Mouse (Mus musculus) embryonic facial prominence, embryonic 10.5 days (tissue): ENCODE results near the gene Nr2c2ap. TPM values are rescaled to one million over a fixed set of nuclear protein-coding genes. Genes with fewer than 3 reads are reported as not detected.

ENCODE experiments used
- DNase-seq: peaks from one replicate; pipeline ENCODE4 v3.0.0-alpha.2; 2017; ENCODE audit warnings: low spot score
- H3K27ac ChIP-seq: fragments of 300-500 bp; sonication (generic); replicated peaks from 2 replicates; pipeline ENCODE4 v1.5.1; 2016; ENCODE audit warnings: mild to moderate bottlenecking
- H3K27me3 ChIP-seq: fragments of 300-500 bp; sonication (generic); replicated peaks from 2 replicates; pipeline ENCODE4 v1.6.1; 2016; ENCODE audit warnings: low read depth, mild to moderate bottlenecking; ENCODE audit not compliant: poor library complexity, severe bottlenecking
- H3K36me3 ChIP-seq: fragments of 300-500 bp; sonication (generic); replicated peaks from 2 replicates; pipeline ENCODE4 v1.6.1; 2016; ENCODE audit warnings: mild to moderate bottlenecking, moderate library complexity
- H3K4me1 ChIP-seq: fragments of 300-500 bp; sonication (generic); 2 replicates; pipeline ENCODE4 v1.6.1; 2016
- H3K4me3 ChIP-seq: fragments of 300-500 bp; sonication (generic); 2 replicates; pipeline ENCODE4 v1.5.1; 2016; ENCODE audit warnings: mild to moderate bottlenecking, moderate library complexity
- H3K9me3 ChIP-seq: fragments of 300-500 bp; sonication (generic); 2 replicates; pipeline ENCODE4 v1.6.1; 2016; ENCODE audit warnings: mild to moderate bottlenecking
- WGBS: fragments of 180-500 bp; shearing (Covaris S2); methylation state at CpG from one replicate; pipeline ENCODE4 v1.1.7; 2016; 5-methylcytosine and 5-hydroxymethylcytosine counted together
- microRNA-seq: library from miRNA; unstranded; fragments of <30 nt; microRNA quantifications from one replicate; pipeline ENCODE4, GENCODE M21; 2017
- polyA plus RNA-seq: library from polyadenylated mRNA; unstranded; fragments of >200 nt; fragmentation: Nextera tagmentation; extraction: Ambion mirVana; gene quantifications from 2 replicates; pipeline ENCODE4 v1.2.1, GENCODE M21; 2016

Gene Nr2c2ap
- polyA plus RNA-seq, 1 experiment from 2014 or later = 32.0 TPM

- no peak overlapping the region; the same call in 1 of the 2 replicates for H3K4me3 ChIP-seq
Observed at GRCm38 (mm10) chr8:70174079-70174478, 42.9 kb downstream of the Nr2c2ap start.

GRCm38 (mm10) chr8:70178231-70178630 lies 47.1 kb downstream of the Nr2c2ap start:
- H3K36me3 ChIP-seq = peaks cover 75% of the 10 kb centered on the region
- DNase-seq = no peak
- WGBS = 91% methylated on average over 2 of the region's 2 CpGs

More at GRCm38 (mm10) chr8:70174079-70174478, 42.9 kb downstream of the Nr2c2ap start:
- Histone ChIP-seq H3K4me1 (peaks cover 27% of the 10 kb centered on the region), H3K9me3 (no peaks in the 10 kb centered on the region), H3K27me3 (no peaks in the 10 kb centered on the region), H3K27ac (no peak overlapping the region), H3K36me3 (peaks cover 42% of the 10 kb centered on the region)
- no peak for DNase-seq
- 92% methylated on average over 7 of the region's 7 CpGs for WGBS

GRCm38 (mm10) chr8:70179082-70179481 lies 47.9 kb downstream of the Nr2c2ap start:
- no peak overlapping the region for H3K27ac ChIP-seq
- H3K9me3 ChIP-seq = no peaks in the 10 kb centered on the region
- DNase-seq = no peak
- 0 out of 2 replicates have a peak, but pooled peaks cover 11% of the 10 kb centered on the region for H3K4me1 ChIP-seq
- H3K4me3 ChIP-seq = no peak overlapping the region
- 93% methylated on average over 4 of the region's 4 CpGs for WGBS
- H3K36me3 ChIP-seq = peaks cover 78% of the 10 kb centered on the region
- no peaks in the 10 kb centered on the region for H3K27me3 ChIP-seq

More at GRCm38 (mm10) chr8:70178231-70178630, 47.1 kb downstream of the Nr2c2ap start:
- Histone ChIP-seq H3K27ac (no peak overlapping the region), H3K4me3 (no peak overlapping the region), H3K4me1 (peaks cover 16% of the 10 kb centered on the region), H3K27me3 (no peaks in the 10 kb centered on the region), H3K9me3 (no peaks in the 10 kb centered on the region)

GRCm38 (mm10) chr8:70181212-70181902 lies 50.2 kb downstream of the Nr2c2ap start:
- Histone ChIP-seq H3K4me1 (0 out of 2 replicates have a peak, but pooled peaks cover 5% of the 10 kb centered on the region), H3K27ac (no peak overlapping the region), H3K27me3 (no peaks in the 10 kb centered on the region), H3K9me3 (no peaks in the 10 kb centered on the region), H3K4me3 (no peak overlapping the region), H3K36me3 (peaks cover 64% of the 10 kb centered on the region)
- 87% methylated on average over 16 of the region's 16 CpGs for whole genome bisulfite sequencing
- DNase-seq = no peak

- Histone ChIP-seq H3K27me3 (no peaks in the 10 kb centered on the region), H3K9me3 (no peaks in the 10 kb centered on the region), H3K36me3 (peaks cover 59% of the 10 kb centered on the region), H3K4me1 (0 out of 2 replicates have a peak, but pooled peaks cover 5% of the 10 kb centered on the region), H3K27ac (no peak overlapping the region), H3K4me3 (no peak overlapping the region)
- DNase-seq = no peak
- whole genome bisulfite sequencing = 77% methylated on average over 2 of the region's 2 CpGs
Observed at GRCm38 (mm10) chr8:70181903-70182252, 50.7 kb downstream of the Nr2c2ap start.

GRCm38 (mm10) chr8:70183194-70183593 lies 52.1 kb downstream of the Nr2c2ap start:
- 88% methylated on average over 4 of the region's 4 CpGs for WGBS
- 0 out of 2 replicates have a peak, but pooled peaks cover 5% of the 10 kb centered on the region for H3K4me1 ChIP-seq
- no peak for DNase-seq
- no peak overlapping the region for H3K4me3 ChIP-seq
- no peak overlapping the region for H3K27ac ChIP-seq
- H3K36me3 ChIP-seq = peaks cover 47% of the 10 kb centered on the region
- H3K27me3 ChIP-seq = no peaks in the 10 kb centered on the region
- H3K9me3 ChIP-seq = no peaks in the 10 kb centered on the region

Small RNA genes lying within 50 kb of the gene (microRNA-seq; reads per million reads assigned to microRNA genes)
- not detected for gene Mir7066

Other genes with a start within 250 kb of the Nr2c2ap start
- 0.39 and 0.54 TPM in 2 replicates for gene Cilp2, start 243.6 kb upstream of the Nr2c2ap start, polyA plus RNA-seq
- 4.4 and 4.8 TPM in 2 replicates for gene Tssk6, start 229.1 kb upstream of the Nr2c2ap start, polyA plus RNA-seq
- gene Ndufa13, start 228.8 kb upstream of the Nr2c2ap start, polyA plus RNA-seq = 159 and 164 TPM in 2 replicates
- 4.2 and 4.3 TPM in 2 replicates for gene Yjefn3, start 228.6 kb upstream of the Nr2c2ap start, polyA plus RNA-seq
- gene Gatad2a, start 134.9 kb upstream of the Nr2c2ap start, polyA plus RNA-seq = 57.3 and 59.9 TPM in 2 replicates
- gene Mau2, start 88.6 kb upstream of the Nr2c2ap start, polyA plus RNA-seq = 63.9 and 67.3 TPM in 2 replicates
- 53.5 and 56.5 TPM in 2 replicates for gene Sugp1, start 88.5 kb upstream of the Nr2c2ap start, polyA plus RNA-seq
- gene Tm6sf2, start 58.4 kb upstream of the Nr2c2ap start, polyA plus RNA-seq = 0.47 and 0.80 TPM in 2 replicates
- 0.14 and 0.24 TPM in 2 replicates for gene Hapln4, start 47.9 kb upstream of the Nr2c2ap start, polyA plus RNA-seq
- gene Ncan, start 10.5 kb upstream of the Nr2c2ap start, polyA plus RNA-seq = 6.2 and 6.8 TPM in 2 replicates
- gene Rfxank, start 7.8 kb downstream of the Nr2c2ap start, polyA plus RNA-seq = 22.4 and 25.2 TPM in 2 replicates
- 45.8 and 46.8 TPM in 2 replicates for gene Borcs8, start 8.2 kb downstream of the Nr2c2ap start, polyA plus RNA-seq
- gene Mef2b, start 8.4 kb downstream of the Nr2c2ap start, polyA plus RNA-seq = 0.69 and 0.70 TPM in 2 replicates
- 66.1 and 72.1 TPM in 2 replicates for gene Tmem161a, start 41.0 kb downstream of the Nr2c2ap start, polyA plus RNA-seq
- 2.6 and 2.9 TPM in 2 replicates for gene Slc25a42, start 81.0 kb downstream of the Nr2c2ap start, polyA plus RNA-seq
- gene Sugp2, start 102.9 kb downstream of the Nr2c2ap start, polyA plus RNA-seq = 47.0 and 50.8 TPM in 2 replicates
- 30.8 and 31.9 TPM in 2 replicates for gene Armc6, start 103.1 kb downstream of the Nr2c2ap start, polyA plus RNA-seq
- gene Homer3, start 151.5 kb downstream of the Nr2c2ap start, polyA plus RNA-seq = 121 and 130 TPM in 2 replicates
- gene Ddx49, start 171.2 kb downstream of the Nr2c2ap start, polyA plus RNA-seq = 51.0 and 58.1 TPM in 2 replicates
- gene Cope, start 171.2 kb downstream of the Nr2c2ap start, polyA plus RNA-seq = 293 and 297 TPM in 2 replicates
- 2.3 and 4.1 TPM in 2 replicates for gene Cers1, start 184.4 kb downstream of the Nr2c2ap start, polyA plus RNA-seq
- 5.6 and 5.7 TPM in 2 replicates for gene Gdf1, start 198.5 kb downstream of the Nr2c2ap start, polyA plus RNA-seq
- gene Upf1, start 221.9 kb downstream of the Nr2c2ap start, polyA plus RNA-seq = 21.9 and 22.1 TPM in 2 replicates
- gene Comp, start 242.2 kb downstream of the Nr2c2ap start, polyA plus RNA-seq = 0.19 and 0.37 TPM in 2 replicates